Mouse (Mus musculus): Measurements from ENCODE around the gene Kcnc1. TPM values are rescaled to one million over a fixed set of nuclear protein-coding genes. Genes with fewer than 3 reads are reported as not detected.
A peak's percentile ranks its signal among the peaks of the same experiment; 100 is the strongest.

Gene Kcnc1
- polyA plus RNA-seq, 1 experiment from 2014 or later = 0.18 TPM

- Histone ChIP-seq H3K9ac (ENCODE audit: low read length) (no peak overlapping the region), H3K27me3 (ENCODE audit: control insufficient read depth, insufficient read depth, low read length) (no peaks in the 10 kb centered on the region), H3K4me3 (ENCODE audit: low read depth, low read length) (no peak overlapping the region), H3K36me3 (ENCODE audit: control insufficient read depth, insufficient read depth, low read length) (no peaks in the 10 kb centered on the region), H3K27ac (replicated peaks) (no peak overlapping the region), H3K4me2 (replicated peaks; ENCODE audit: low read depth) (no peak overlapping the region), H3K4me1 (replicated peaks; ENCODE audit: control insufficient read depth, insufficient read depth) (no peaks in the 10 kb centered on the region), H3K9me3 (ENCODE audit: control insufficient read depth, low read length) (no peaks in the 10 kb centered on the region)
- 0 out of 2 replicates have a peak, but pooled peaks have one; percentile 6 for TF ChIP-seq CTCF (IDR thresholded peaks at IDR 0.05; ENCODE audit: low read depth)
- no peak for TF ChIP-seq EP300 (optimal IDR thresholded peaks at IDR 0.05)
- 86% methylated on average over 5 of the region's 5 CpGs for WGBS
- ATAC-seq (ENCODE audit: low FRiP score, low TSS enrichment) = no peak
- DNase-seq (ENCODE audit: low spot score) = no peak
These were observed 39.5 kb downstream of the Kcnc1 start for GRCm38 (mm10) chr7:46435833-46436232.

- DNase-seq (ENCODE audit: low spot score) (no peak), ATAC-seq (ENCODE audit: low FRiP score, low TSS enrichment) (no peak)
- H3K9ac ChIP-seq (ENCODE audit: low read length) = no peak overlapping the region
- WGBS = 51% methylated on average over 9 of the region's 9 CpGs
- no peak overlapping the region for H3K27ac ChIP-seq (replicated peaks)
- no peak overlapping the region for H3K4me3 ChIP-seq (ENCODE audit: low read depth, low read length)
- H3K9me3 ChIP-seq (ENCODE audit: control insufficient read depth, low read length) = no peaks in the 10 kb centered on the region
- no peak for TF ChIP-seq EP300 (optimal IDR thresholded peaks at IDR 0.05)
- no peak for TF ChIP-seq CTCF (IDR thresholded peaks at IDR 0.05; ENCODE audit: low read depth)
- no peak overlapping the region for H3K4me2 ChIP-seq (replicated peaks; ENCODE audit: low read depth)
- no peaks in the 10 kb centered on the region for H3K4me1 ChIP-seq (replicated peaks; ENCODE audit: control insufficient read depth, insufficient read depth)
- H3K27me3 ChIP-seq (ENCODE audit: control insufficient read depth, insufficient read depth, low read length) = no peaks in the 10 kb centered on the region
- H3K36me3 ChIP-seq (ENCODE audit: control insufficient read depth, insufficient read depth, low read length) = no peaks in the 10 kb centered on the region
These were observed 42.3 kb downstream of the Kcnc1 start for GRCm38 (mm10) chr7:46438537-46439141.

- no peaks in the 10 kb centered on the region for H3K36me3 ChIP-seq (ENCODE audit: control insufficient read depth, insufficient read depth, low read length)
- H3K27ac ChIP-seq (replicated peaks) = no peak overlapping the region
- ATAC-seq (ENCODE audit: low FRiP score, low TSS enrichment) (no peak), DNase-seq (ENCODE audit: low spot score) (no peak)
- H3K9me3 ChIP-seq (ENCODE audit: control insufficient read depth, low read length) = no peaks in the 10 kb centered on the region
- WGBS = 91% methylated on average over 10 of the region's 10 CpGs
- H3K9ac ChIP-seq (ENCODE audit: low read length) = no peak overlapping the region
- H3K4me1 ChIP-seq (replicated peaks; ENCODE audit: control insufficient read depth, insufficient read depth) = no peaks in the 10 kb centered on the region
- no peak overlapping the region for H3K4me3 ChIP-seq (ENCODE audit: low read depth, low read length)
- H3K27me3 ChIP-seq (ENCODE audit: control insufficient read depth, insufficient read depth, low read length) = no peaks in the 10 kb centered on the region
- TF ChIP-seq EP300 (optimal IDR thresholded peaks at IDR 0.05) (no peak), CTCF (IDR thresholded peaks at IDR 0.05; ENCODE audit: low read depth) (no peak)
- H3K4me2 ChIP-seq (replicated peaks; ENCODE audit: low read depth) = no peak overlapping the region
These were observed 46.9 kb downstream of the Kcnc1 start for GRCm38 (mm10) chr7:46443163-46443562.

GRCm38 (mm10) chr7:46445896-46446295 is 49.6 kb downstream of the Kcnc1 start:
- DNase-seq (ENCODE audit: low spot score) (no peak), ATAC-seq (ENCODE audit: low FRiP score, low TSS enrichment) (no peak)
- Histone ChIP-seq H3K9me3 (ENCODE audit: control insufficient read depth, low read length) (no peaks in the 10 kb centered on the region), H3K27ac (replicated peaks) (no peak overlapping the region), H3K36me3 (ENCODE audit: control insufficient read depth, insufficient read depth, low read length) (no peaks in the 10 kb centered on the region), H3K4me1 (replicated peaks; ENCODE audit: control insufficient read depth, insufficient read depth) (no peaks in the 10 kb centered on the region), H3K9ac (ENCODE audit: low read length) (no peak overlapping the region), H3K4me3 (ENCODE audit: low read depth, low read length) (no peak overlapping the region), H3K4me2 (replicated peaks; ENCODE audit: low read depth) (no peak overlapping the region), H3K27me3 (ENCODE audit: control insufficient read depth, insufficient read depth, low read length) (no peaks in the 10 kb centered on the region)
- 67% methylated on average over 6 of the region's 6 CpGs for WGBS
- no peak for TF ChIP-seq EP300 (optimal IDR thresholded peaks at IDR 0.05)
- TF ChIP-seq CTCF (IDR thresholded peaks at IDR 0.05; ENCODE audit: low read depth) = no peak

- Histone ChIP-seq H3K4me1 (replicated peaks; ENCODE audit: control insufficient read depth, insufficient read depth) (no peaks in the 10 kb centered on the region), H3K4me3 (ENCODE audit: low read depth, low read length) (no peak overlapping the region), H3K27ac (replicated peaks) (no peak overlapping the region), H3K36me3 (ENCODE audit: control insufficient read depth, insufficient read depth, low read length) (no peaks in the 10 kb centered on the region), H3K4me2 (replicated peaks; ENCODE audit: low read depth) (no peak overlapping the region), H3K9me3 (ENCODE audit: control insufficient read depth, low read length) (no peaks in the 10 kb centered on the region), H3K9ac (ENCODE audit: low read length) (no peak overlapping the region), H3K27me3 (ENCODE audit: control insufficient read depth, insufficient read depth, low read length) (no peaks in the 10 kb centered on the region)
- TF ChIP-seq EP300 (optimal IDR thresholded peaks at IDR 0.05) = no peak
- TF ChIP-seq CTCF (IDR thresholded peaks at IDR 0.05; ENCODE audit: low read depth) = no peak
- WGBS = 50% methylated on average over 9 of the region's 9 CpGs
- ATAC-seq (ENCODE audit: low FRiP score, low TSS enrichment) = no peak
- DNase-seq (ENCODE audit: low spot score) = no peak
These were observed 51.3 kb downstream of the Kcnc1 start for GRCm38 (mm10) chr7:46447473-46448165.

GRCm38 (mm10) chr7:46448922-46449645 is 52.8 kb downstream of the Kcnc1 start:
- no peaks in the 10 kb centered on the region for H3K9me3 ChIP-seq (ENCODE audit: control insufficient read depth, low read length)
- H3K27ac ChIP-seq (replicated peaks) = no peak overlapping the region
- no peak for DNase-seq (ENCODE audit: low spot score)
- H3K9ac ChIP-seq (ENCODE audit: low read length) = no peak overlapping the region
- H3K4me1 ChIP-seq (replicated peaks; ENCODE audit: control insufficient read depth, insufficient read depth) = no peaks in the 10 kb centered on the region
- H3K27me3 ChIP-seq (ENCODE audit: control insufficient read depth, insufficient read depth, low read length) = no peaks in the 10 kb centered on the region
- no peak overlapping the region for H3K4me2 ChIP-seq (replicated peaks; ENCODE audit: low read depth)
- WGBS = 55% methylated on average over 6 of the region's 6 CpGs
- H3K36me3 ChIP-seq (ENCODE audit: control insufficient read depth, insufficient read depth, low read length) = no peaks in the 10 kb centered on the region
- no peak overlapping the region for H3K4me3 ChIP-seq (ENCODE audit: low read depth, low read length)
- ATAC-seq (ENCODE audit: low FRiP score, low TSS enrichment) = no peak
- TF ChIP-seq EP300 (optimal IDR thresholded peaks at IDR 0.05) = no peak
- no peak for TF ChIP-seq CTCF (IDR thresholded peaks at IDR 0.05; ENCODE audit: low read depth)
